Mouse (Mus musculus) lung, embryonic 14.5 days (tissue): ENCODE data around the gene Brk1. TPM values are rescaled to one million over a fixed set of nuclear protein-coding genes. Genes with fewer than 3 reads are reported as not detected.
A peak's percentile ranks its signal among the peaks of the same experiment; 100 is the strongest.

Source experiments
- ATAC-seq: fragments of 200-750 bp; cut with Nextera tagmentation; 2 replicates; pipeline ENCODE4 v1.8.0; 2017; ENCODE audit warnings: mild to moderate bottlenecking, moderate TSS enrichment, moderate library complexity; ENCODE audit not compliant: insufficient read depth
- DNase-seq: peaks from one replicate; pipeline ENCODE4 v3.0.0-alpha.2; 2015
- H3K27ac ChIP-seq: fragments of 300-500 bp; sonication (generic); 2 replicates; pipeline ENCODE4 v1.5.1; 2014; ENCODE audit warnings: low read depth, mild to moderate bottlenecking, moderate library complexity
- H3K27me3 ChIP-seq: fragments of 300-500 bp; sonication (generic); 2 replicates; pipeline ENCODE4 v1.6.1; 2014; ENCODE audit warnings: low read length, control low read depth; ENCODE audit not compliant: insufficient read depth
- H3K36me3 ChIP-seq: fragments of 300-500 bp; sonication (generic); 2 replicates; pipeline ENCODE4 v1.6.1; 2014; ENCODE audit warnings: control low read depth; ENCODE audit not compliant: insufficient read depth
- H3K4me1 ChIP-seq: fragments of 300-500 bp; sonication (generic); 2 replicates; pipeline ENCODE4 v1.6.1; 2014; ENCODE audit warnings: antibody characterized with exemption, control low read depth; ENCODE audit not compliant: insufficient read depth
- H3K4me2 ChIP-seq: fragments of 300-500 bp; sonication (generic); 2 replicates; pipeline ENCODE4 v1.6.1; 2014; ENCODE audit warnings: mild to moderate bottlenecking
- H3K4me3 ChIP-seq: fragments of 300-500 bp; sonication (generic); 2 replicates; pipeline ENCODE4 v1.5.1; 2014; ENCODE audit warnings: low read depth, low read length
- H3K9ac ChIP-seq: fragments of 300-500 bp; sonication (generic); 2 replicates; pipeline ENCODE4 v1.6.1; 2014
- H3K9me3 ChIP-seq: fragments of 300-500 bp; sonication (generic); 2 replicates; pipeline ENCODE4 v1.6.1; 2016; ENCODE audit warnings: low read depth, low read length, control low read depth
- CTCF ChIP-seq: IDR thresholded peaks from 2 replicates; pipeline ENCODE4 v1.5.1; 2016; ENCODE audit warnings: antibody characterized with exemption, low read depth
- WGBS: fragments of 180-500 bp; shearing (Covaris S2); extraction: QIAGEN DNeasy Blood & Tissue Kit; methylation state at CpG from one replicate; pipeline ENCODE4 v1.1.7; 2014; 5-methylcytosine and 5-hydroxymethylcytosine counted together
- polyA plus RNA-seq: library from polyadenylated mRNA; unstranded; fragments of >200 nt; fragmentation: Nextera tagmentation; extraction: Ambion mirVana; gene quantifications from 2 replicates; pipeline ENCODE4 v1.2.1, GENCODE M21; 2014

Gene Brk1
- polyA plus RNA-seq, 1 experiment from 2014 or later, result 227 TPM

- H3K27ac ChIP-seq, result no peak overlapping the region
- no peak for ATAC-seq
- no peaks in the 10 kb centered on the region for H3K4me1 ChIP-seq
- DNase-seq, result no peak
- no peak overlapping the region for H3K9ac ChIP-seq
- H3K27me3 ChIP-seq, result no peaks in the 10 kb centered on the region
- TF ChIP-seq CTCF, result no peak
- no peak overlapping the region for H3K4me3 ChIP-seq
- no peaks in the 10 kb centered on the region for H3K9me3 ChIP-seq
- 69% methylated on average over 4 of the region's 4 CpGs for WGBS
- H3K36me3 ChIP-seq, result no peaks in the 10 kb centered on the region
- no peak overlapping the region for H3K4me2 ChIP-seq
These were observed 34.6 kb downstream of the Brk1 start for GRCm38 (mm10) chr6:113639201-113639600.

- no peaks in the 10 kb centered on the region for H3K36me3 ChIP-seq
- H3K4me3 ChIP-seq, result no peak overlapping the region
- no peaks in the 10 kb centered on the region for H3K9me3 ChIP-seq
- no peaks in the 10 kb centered on the region for H3K4me1 ChIP-seq
- no peak for DNase-seq
- 79% methylated on average over 8 of the region's 8 CpGs for WGBS
- no peak overlapping the region for H3K27ac ChIP-seq
- H3K4me2 ChIP-seq, result no peak overlapping the region
- ATAC-seq, result no peak
- H3K27me3 ChIP-seq, result no peaks in the 10 kb centered on the region
- TF ChIP-seq CTCF, result no peak
- H3K9ac ChIP-seq, result no peak overlapping the region
These were observed 38.0 kb downstream of the Brk1 start for GRCm38 (mm10) chr6:113642605-113643004.

GRCm38 (mm10) chr6:113643021-113643420 lies 38.4 kb downstream of the Brk1 start:
- TF ChIP-seq CTCF, result no peak
- no peak overlapping the region for H3K27ac ChIP-seq
- 84% methylated on average over 4 of the region's 4 CpGs for WGBS

GRCm38 (mm10) chr6:113643967-113644366 lies 39.4 kb downstream of the Brk1 start:
- Histone ChIP-seq H3K36me3 (no peaks in the 10 kb centered on the region), H3K27me3 (no peaks in the 10 kb centered on the region), H3K27ac (no peak overlapping the region; the same call in 1 of the 2 replicates), H3K9me3 (no peaks in the 10 kb centered on the region), H3K4me1 (no peaks in the 10 kb centered on the region), H3K4me2 (no peak overlapping the region), H3K4me3 (no peak overlapping the region), H3K9ac (no peak overlapping the region)
- no peak for ATAC-seq
- 87% methylated on average over 2 of the region's 2 CpGs for WGBS
- TF ChIP-seq CTCF, result no peak
- no peak for DNase-seq

More at GRCm38 (mm10) chr6:113643021-113643420, 38.4 kb downstream of the Brk1 start:
- H3K4me2 ChIP-seq, result no peak overlapping the region
- DNase-seq (no peak), ATAC-seq (no peak)
- H3K4me1 ChIP-seq, result no peaks in the 10 kb centered on the region
- H3K36me3 ChIP-seq, result no peaks in the 10 kb centered on the region
- no peaks in the 10 kb centered on the region for H3K9me3 ChIP-seq
- no peak overlapping the region for H3K4me3 ChIP-seq
- no peak overlapping the region for H3K9ac ChIP-seq
- H3K27me3 ChIP-seq, result no peaks in the 10 kb centered on the region

- DNase-seq, result peak; percentile 53
- TF ChIP-seq CTCF, result no peak
- Histone ChIP-seq H3K36me3 (no peaks in the 10 kb centered on the region), H3K27ac (peak overlapping the region; percentile 63; the same call in 1 of the 2 replicates), H3K4me1 (no peaks in the 10 kb centered on the region), H3K4me2 (no peak overlapping the region), H3K4me3 (no peak overlapping the region), H3K9me3 (no peaks in the 10 kb centered on the region), H3K9ac (no peak overlapping the region), H3K27me3 (no peaks in the 10 kb centered on the region)
- no peak for ATAC-seq
- WGBS, result 81% methylated on average over 8 of the region's 8 CpGs
These were observed 40.2 kb downstream of the Brk1 start for GRCm38 (mm10) chr6:113644808-113645207.

- Histone ChIP-seq H3K9me3 (no peaks in the 10 kb centered on the region), H3K4me2 (no peak overlapping the region), H3K9ac (no peak overlapping the region), H3K27me3 (no peaks in the 10 kb centered on the region), H3K4me1 (no peaks in the 10 kb centered on the region; the same call in 1 of the 2 replicates), H3K36me3 (no peaks in the 10 kb centered on the region), H3K27ac (no peak overlapping the region), H3K4me3 (no peak overlapping the region)
- TF ChIP-seq CTCF, result no peak
- DNase-seq (no peak), ATAC-seq (no peak)
- WGBS, result 70% methylated on average over 7 of the region's 7 CpGs
These were observed 45.0 kb downstream of the Brk1 start for GRCm38 (mm10) chr6:113649346-113650196.

GRCm38 (mm10) chr6:113650197-113650640 lies 45.6 kb downstream of the Brk1 start:
- WGBS, result 50% methylated on average over 4 of the region's 4 CpGs
- Histone ChIP-seq H3K27ac (no peak overlapping the region), H3K4me3 (no peak overlapping the region), H3K27me3 (no peaks in the 10 kb centered on the region), H3K4me2 (no peak overlapping the region), H3K36me3 (no peaks in the 10 kb centered on the region), H3K4me1 (no peaks in the 10 kb centered on the region; the same call in 1 of the 2 replicates), H3K9ac (no peak overlapping the region), H3K9me3 (no peaks in the 10 kb centered on the region)
- no peak for TF ChIP-seq CTCF
- DNase-seq (no peak), ATAC-seq (no peak)
